In genomic region chr6:140856468-140857117, GRCm38 (mm10) we compare ENCODE assay signal across 9 mouse cellular contexts.
DNase-seq lines count a peak whose midpoint lies in the region; ATAC-seq lines count a peak whose summit lies in the region.
"Had no signal": no experiment of that assay in that cellular context is flagged by ENCODE, and none has a peak within 500 bp of the region (broad histone marks: within the 10 kb centered on the region; RNA-seq: fewer than 3 reads in every experiment).

No protein-coding gene starts in this region.

- no peaks in the 10 kb centered on the region for H3K27me3 ChIP-seq in embryonic facial prominence, embryonic 10.5 days (replicated peaks; ENCODE audit: low read depth, poor library complexity, severe bottlenecking)
- no peaks in the 10 kb centered on the region for H3K27me3 ChIP-seq in intestine, embryonic 15.5 days (replicated peaks)

- intact Hi-C loops in left cerebral cortex, postnatal 4 days (cut with DNase I) = no loop called here
- intact Hi-C loops in left cerebral cortex, postnatal 10 days (cut with DNase I) = loop anchor here (10.0 kb wide), 1 partner anchor 92 kb away; no protein-coding TSS in a partner anchor

- H3K27ac ChIP-seq in embryonic facial prominence, embryonic 10.5 days (replicated peaks) = peak overlapping the region; percentile 80
- peak overlapping the region; percentile 62 for H3K27ac ChIP-seq in intestine, embryonic 15.5 days
- H3K27ac ChIP-seq: macrophage had no signal

- H3K9me3 ChIP-seq in embryonic facial prominence, embryonic 10.5 days = no peaks in the 10 kb centered on the region
- no peaks in the 10 kb centered on the region for H3K9me3 ChIP-seq in intestine, embryonic 15.5 days

- peaks cover 41% of the 10 kb centered on the region for H3K4me1 ChIP-seq in embryonic facial prominence, embryonic 10.5 days
- H3K4me1 ChIP-seq in intestine, embryonic 15.5 days (replicated peaks) = 0 out of 2 replicates have a peak, but pooled peaks cover 8% of the 10 kb centered on the region

- peak; percentile 75 for ATAC-seq in intestine, embryonic 15.5 days

- H3K36me3 ChIP-seq in embryonic facial prominence, embryonic 10.5 days (replicated peaks) = no peaks in the 10 kb centered on the region
- no peaks in the 10 kb centered on the region for H3K36me3 ChIP-seq in intestine, embryonic 15.5 days

- peak; percentile 57 for DNase-seq in left cerebral cortex, postnatal 4 days
- no peak for DNase-seq in left cerebral cortex, postnatal 10 days (ENCODE audit: extremely low spot score in 1 of 2, low spot score in 2 of 2)
- DNase-seq in embryonic facial prominence, embryonic 10.5 days (ENCODE audit: low spot score) = peak; percentile 73
- peak; percentile 53 for DNase-seq in neural tube, embryonic 10.5 days (ENCODE audit: extremely low spot score, low spot score)
- DNase-seq in thymus, adult 18-20 months = no peak
- no peak for DNase-seq in gastrocnemius, postnatal 10 days
- no peak for DNase-seq in gastrocnemius, postnatal 25 days

- peak overlapping the region; percentile 69 for H3K4me2 ChIP-seq in intestine, embryonic 15.5 days (replicated peaks)

- H3K9ac ChIP-seq in intestine, embryonic 15.5 days = peak overlapping the region; percentile 23; the same call in 1 of the 2 replicates

- WGBS in embryonic facial prominence, embryonic 10.5 days = 12% methylated on average over 14 of the region's 14 CpGs
- 14% methylated on average over 14 of the region's 14 CpGs for WGBS in intestine, embryonic 15.5 days

- peak overlapping the region; percentile 45 for H3K4me3 ChIP-seq in embryonic facial prominence, embryonic 10.5 days
- peak overlapping the region; percentile 26 for H3K4me3 ChIP-seq in intestine, embryonic 15.5 days (replicated peaks)

Comparison
In these comparisons a context has a peak if more than half of its experiments do, and no peak if none do; other contexts are left out.
1. DNase-seq: peak in left cerebral cortex, postnatal 4 days (single experiment), embryonic facial prominence, embryonic 10.5 days (single experiment) and neural tube, embryonic 10.5 days (single experiment); none in left cerebral cortex, postnatal 10 days (0 of 2), thymus, adult 18-20 months (0 of 2), gastrocnemius, postnatal 10 days (single experiment) and gastrocnemius, postnatal 25 days (single experiment).